Mouse (Mus musculus) limb, embryonic 12.5 days (tissue): Measurements from ENCODE around the gene Tmem190. TPM values are rescaled to one million over a fixed set of nuclear protein-coding genes. Genes with fewer than 3 reads are reported as not detected.
"Not testable (repeated sequence)": the region's sequence is repeated elsewhere in the genome, so short reads cannot be mapped to it uniquely, and the experiment has no call there.

Experiments used
- ATAC-seq: fragments of 200-750 bp; cut with Nextera tagmentation; 2 replicates; pipeline ENCODE4 v1.8.0; 2017; ENCODE audit warnings: low read depth, moderate TSS enrichment; ENCODE audit not compliant: insufficient number of reproducible peaks, insufficient read depth, low FRiP score, low TSS enrichment
- H3K27ac ChIP-seq: fragments of 300-500 bp; sonication (generic); 2 replicates; pipeline ENCODE4 v1.5.1; 2016; ENCODE audit warnings: mild to moderate bottlenecking, moderate library complexity
- H3K27me3 ChIP-seq: fragments of 300-500 bp; sonication (generic); 2 replicates; pipeline ENCODE4 v1.6.1; 2016; ENCODE audit warnings: mild to moderate bottlenecking, moderate library complexity
- H3K36me3 ChIP-seq: fragments of 300-500 bp; sonication (generic); 2 replicates; pipeline ENCODE4 v1.6.1; 2016; ENCODE audit warnings: mild to moderate bottlenecking, moderate library complexity
- H3K4me1 ChIP-seq: fragments of 300-500 bp; sonication (generic); replicated peaks from 2 replicates; pipeline ENCODE4 v1.6.1; 2016
- H3K4me2 ChIP-seq: fragments of 300-500 bp; sonication (generic); 2 replicates; pipeline ENCODE4 v1.6.1; 2016; ENCODE audit warnings: mild to moderate bottlenecking, moderate library complexity
- H3K4me3 ChIP-seq: fragments of 300-500 bp; sonication (generic); replicated peaks from 2 replicates; pipeline ENCODE4 v1.5.1; 2016; ENCODE audit warnings: mild to moderate bottlenecking
- H3K9ac ChIP-seq: fragments of 300-500 bp; sonication (generic); replicated peaks from 2 replicates; pipeline ENCODE4 v1.6.1; 2016; ENCODE audit warnings: mild to moderate bottlenecking, moderate library complexity
- H3K9me3 ChIP-seq: fragments of 300-500 bp; sonication (generic); 2 replicates; pipeline ENCODE4 v1.6.1; 2016; ENCODE audit warnings: mild to moderate bottlenecking, moderate library complexity
- WGBS: fragments of 180-500 bp; shearing (Covaris S2); methylation state at CpG from one replicate; pipeline ENCODE4 v1.1.7; 2016; 5-methylcytosine and 5-hydroxymethylcytosine counted together
- polyA plus RNA-seq: library from polyadenylated mRNA; unstranded; fragments of >200 nt; fragmentation: Nextera tagmentation; extraction: Ambion mirVana; gene quantifications from 2 replicates; pipeline ENCODE4 v1.2.1, GENCODE M21; 2016

The Tmem190 gene
- polyA plus RNA-seq, 1 experiment from 2014 or later: 0.54 TPM

DNA sequence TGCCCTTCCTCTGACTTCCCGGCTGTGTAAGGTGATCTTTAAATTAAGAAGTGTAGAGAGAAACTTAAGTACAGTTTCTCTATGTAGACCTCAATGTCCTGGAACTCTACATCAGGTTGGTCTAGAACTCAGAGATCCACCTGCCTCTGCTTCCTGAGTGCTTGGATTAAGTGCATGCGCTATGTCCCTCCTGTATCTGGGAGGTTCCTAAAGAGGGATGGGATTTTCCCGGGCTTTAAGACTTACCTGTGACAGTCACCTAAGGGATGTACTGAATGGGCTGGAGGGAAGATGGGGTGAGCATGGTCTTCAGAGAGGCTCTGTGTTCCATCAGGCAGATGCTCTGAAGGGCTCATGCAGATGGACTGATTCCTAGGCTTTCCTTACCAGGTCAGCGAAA is 10.9 kb downstream of the Tmem190 start:
- Histone ChIP-seq H3K27ac (peak overlapping the region; percentile 93; the same call in 1 of the 2 replicates), H3K4me3 (peak overlapping the region; percentile 77), H3K36me3 (peaks cover 46% of the 10 kb centered on the region), H3K9me3 (no peaks in the 10 kb centered on the region), H3K4me2 (peak overlapping the region; percentile 91), H3K27me3 (peaks cover 14% of the 10 kb centered on the region), H3K9ac (peak overlapping the region; percentile 91), H3K4me1 (peaks cover 12% of the 10 kb centered on the region)
- WGBS: 46% methylated on average over 4 of the region's 4 CpGs
- ATAC-seq: no peak

DNA sequence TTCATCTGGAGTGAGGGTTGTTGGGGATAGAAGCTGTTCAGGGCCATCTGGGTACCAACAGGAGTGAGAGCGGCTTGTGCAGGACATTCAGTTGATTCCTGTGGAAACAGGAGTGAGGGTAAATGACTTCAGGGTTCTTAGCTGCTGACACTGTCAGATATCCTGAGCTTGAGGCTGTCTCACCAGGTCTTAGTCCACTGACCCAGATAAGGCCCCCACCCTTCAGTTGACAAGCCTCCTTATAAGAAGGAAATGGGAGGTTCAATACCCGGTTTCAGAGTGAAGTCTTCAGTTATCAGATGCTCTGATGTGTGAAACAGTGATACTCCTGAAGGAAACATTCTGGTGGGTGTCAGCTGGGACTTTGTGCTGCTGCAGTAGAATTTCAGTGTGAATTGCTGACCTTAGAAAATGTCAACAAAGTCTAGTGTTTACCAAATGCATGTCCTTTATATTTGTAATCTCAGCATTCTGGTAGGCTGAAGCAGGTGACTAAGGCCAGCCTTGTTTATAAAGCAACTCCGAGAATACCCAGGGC is 12.0 kb downstream of the Tmem190 start:
- Histone ChIP-seq H3K4me1 (peaks cover 12% of the 10 kb centered on the region), H3K9me3 (no peaks in the 10 kb centered on the region), H3K27ac (no peak overlapping the region), H3K9ac (no peak overlapping the region), H3K36me3 (peaks cover 46% of the 10 kb centered on the region), H3K27me3 (peaks cover 5% of the 10 kb centered on the region), H3K4me3 (0 out of 2 replicates have a peak overlapping the region, but pooled peaks have one; percentile 77), H3K4me2 (no peak overlapping the region)
- 90% methylated on average over 3 of the region's 3 CpGs for WGBS
- ATAC-seq: no peak

DNA sequence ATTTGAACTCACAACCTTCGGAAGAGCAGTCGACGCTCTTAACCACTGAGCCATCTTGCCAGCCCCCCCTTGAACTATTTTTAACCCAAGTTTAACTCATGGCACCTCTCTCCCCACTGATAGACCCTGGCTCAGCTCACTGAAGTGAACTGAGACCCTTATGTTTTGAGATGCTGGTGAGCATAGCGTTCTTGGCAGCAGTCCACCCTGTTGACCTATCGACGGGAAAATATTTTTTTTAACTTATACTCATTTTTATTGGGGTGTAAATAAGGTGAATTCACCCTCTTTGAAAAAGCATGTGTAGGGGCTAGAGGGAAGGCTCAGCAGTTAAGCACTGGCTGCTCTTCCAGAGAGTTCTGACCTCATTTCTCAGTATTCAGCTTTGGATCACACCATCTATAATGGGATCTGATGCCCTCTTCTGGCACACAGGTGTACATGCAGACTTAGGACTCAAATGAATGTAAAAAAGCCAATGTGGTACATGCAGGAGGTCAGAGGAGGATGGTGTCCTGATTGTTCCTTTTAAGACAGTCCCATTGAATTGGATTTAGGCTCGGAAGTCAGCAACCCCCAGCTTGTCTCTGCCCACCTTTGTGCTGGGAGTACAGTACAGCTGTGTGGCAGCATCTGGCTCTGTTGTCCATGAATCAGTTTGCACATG is 13.2 kb downstream of the Tmem190 start:
- H3K9ac ChIP-seq: no peak overlapping the region
- H3K4me2 ChIP-seq: no peak overlapping the region
- ATAC-seq: no peak
- no peak overlapping the region for H3K4me3 ChIP-seq
- H3K36me3 ChIP-seq: peaks cover 46% of the 10 kb centered on the region
- peaks cover 12% of the 10 kb centered on the region for H3K4me1 ChIP-seq
- H3K27ac ChIP-seq: no peak overlapping the region
- H3K27me3 ChIP-seq: no peaks in the 10 kb centered on the region
- 77% methylated on average over 7 of the region's 7 CpGs for WGBS
- no peaks in the 10 kb centered on the region for H3K9me3 ChIP-seq

- Histone ChIP-seq H3K9ac (no peak overlapping the region), H3K27ac (no peak overlapping the region), H3K4me1 (no peaks in the 10 kb centered on the region), H3K27me3 (no peaks in the 10 kb centered on the region), H3K4me2 (no peak overlapping the region), H3K36me3 (peaks cover 48% of the 10 kb centered on the region), H3K4me3 (no peak overlapping the region), H3K9me3 (no peaks in the 10 kb centered on the region)
- no peak for ATAC-seq
Measured at GRCm38 (mm10) chr7:4802247-4802646, 19.5 kb downstream of the Tmem190 start.

DNA sequence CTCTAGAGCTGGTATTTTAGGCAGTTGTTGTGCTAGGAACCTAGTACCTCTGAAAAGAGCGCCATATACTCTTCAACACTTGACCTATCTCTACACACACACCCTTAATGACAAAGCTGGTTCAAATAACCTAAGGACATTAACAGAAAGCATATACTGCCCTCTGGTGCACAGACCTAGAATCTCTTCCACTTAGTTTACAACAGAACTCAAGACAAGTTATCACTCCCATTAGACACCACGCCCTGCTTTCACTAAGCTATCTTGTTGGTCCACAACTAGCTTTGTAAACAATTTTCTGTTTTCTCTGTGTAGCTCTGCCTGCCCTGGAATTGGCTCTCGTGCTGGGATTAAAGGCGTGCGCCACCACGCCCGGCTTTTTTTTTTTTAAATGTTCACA is 24.0 kb downstream of the Tmem190 start:
- 91% methylated on average over 7 of the region's 7 CpGs for WGBS
- no peak overlapping the region for H3K4me3 ChIP-seq
- H3K4me2 ChIP-seq: no peak overlapping the region
- peaks cover 68% of the 10 kb centered on the region for H3K36me3 ChIP-seq
- peaks cover 22% of the 10 kb centered on the region for H3K4me1 ChIP-seq
- ATAC-seq: no peak
- H3K27me3 ChIP-seq: no peaks in the 10 kb centered on the region
- no peak overlapping the region for H3K27ac ChIP-seq
- no peaks in the 10 kb centered on the region for H3K9me3 ChIP-seq
- H3K9ac ChIP-seq: no peak overlapping the region

DNA sequence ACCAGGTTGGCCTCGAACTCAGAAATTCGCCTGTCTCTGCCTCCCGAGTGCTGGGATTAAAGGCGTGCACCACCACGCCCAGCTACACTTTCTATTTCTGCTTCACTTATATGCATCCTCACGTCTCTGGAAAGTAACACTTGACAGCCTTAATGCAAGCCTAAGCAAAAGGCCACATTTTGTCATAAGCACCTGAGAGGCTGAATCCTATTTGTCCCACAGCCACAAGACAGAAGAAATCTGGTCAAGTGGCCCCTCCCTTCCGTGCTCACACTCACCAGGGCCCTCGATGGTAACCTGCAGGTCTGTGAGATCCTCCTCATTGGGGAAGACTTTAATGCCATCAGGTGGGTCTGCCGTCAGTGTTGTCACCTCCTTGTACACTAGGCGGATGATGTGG is 28.4 kb downstream of the Tmem190 start:
- not testable (repeated sequence) for ATAC-seq, H3K27me3 ChIP-seq, H3K27ac ChIP-seq, H3K9me3 ChIP-seq
- peaks cover 22% of the 10 kb centered on the region for H3K4me1 ChIP-seq
- 46% methylated on average over 10 of the region's 10 CpGs for WGBS
- H3K4me3 ChIP-seq: peak overlapping the region; percentile 99
- H3K4me2 ChIP-seq: peak overlapping the region; percentile 86
- H3K36me3 ChIP-seq: peaks cover 47% of the 10 kb centered on the region
- H3K9ac ChIP-seq: peak overlapping the region; percentile 99

DNA sequence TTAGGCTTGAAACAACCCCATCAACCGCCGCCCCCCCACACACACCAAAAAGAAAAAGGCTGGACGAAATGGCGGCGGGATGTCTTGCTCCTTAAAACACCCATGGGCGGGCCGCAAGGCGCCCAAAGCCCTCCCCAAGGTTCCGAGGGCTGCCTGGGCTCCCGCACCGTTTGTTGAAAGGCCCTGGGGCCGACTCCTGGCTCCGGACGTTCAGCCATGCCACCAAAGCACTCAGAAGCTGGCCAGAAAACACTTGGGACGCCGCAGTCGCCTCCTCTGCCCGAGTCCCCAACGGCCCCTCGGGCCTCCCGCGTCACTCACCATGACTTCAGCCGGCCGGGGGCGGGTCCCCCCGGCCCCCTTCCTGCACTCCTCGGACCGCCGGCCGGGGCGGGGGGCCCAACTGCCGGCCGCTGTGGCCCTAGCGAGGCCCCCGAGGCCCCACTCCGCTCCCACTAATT is 29.1 kb downstream of the Tmem190 start:
- Histone ChIP-seq H3K9ac (peak overlapping the region; percentile 99), H3K27ac (peak overlapping the region; percentile 95), H3K27me3 (no peaks in the 10 kb centered on the region), H3K4me2 (peak overlapping the region; percentile 86), H3K4me3 (peak overlapping the region; percentile 99), H3K9me3 (no peaks in the 10 kb centered on the region), H3K4me1 (peaks cover 22% of the 10 kb centered on the region), H3K36me3 (peaks cover 40% of the 10 kb centered on the region)
- no peak for ATAC-seq
- 1% methylated on average over 33 of the region's 36 CpGs for WGBS

GRCm38 (mm10) chr7:4812303-4813104 is 29.8 kb downstream of the Tmem190 start, which contains the start of gene Ube2s:
Gene Ube2s, minus strand, starts transcription at chr7:4812590.
- Histone ChIP-seq H3K36me3 (peaks cover 34% of the 10 kb centered on the region), H3K4me2 (peak within 1 kb of the TSS; percentile 86), H3K27ac (peak within 1 kb of the TSS; percentile 95), H3K4me1 (peaks cover 22% of the 10 kb centered on the region), H3K9me3 (no peaks in the 10 kb centered on the region), H3K9ac (peak within 1 kb of the TSS; percentile 99), H3K4me3 (peak within 1 kb of the TSS; percentile 99), H3K27me3 (no peaks in the 10 kb centered on the region)
- ATAC-seq: peak; percentile 99
- WGBS: under 1% methylated on average over 62 of the region's 62 CpGs

DNA sequence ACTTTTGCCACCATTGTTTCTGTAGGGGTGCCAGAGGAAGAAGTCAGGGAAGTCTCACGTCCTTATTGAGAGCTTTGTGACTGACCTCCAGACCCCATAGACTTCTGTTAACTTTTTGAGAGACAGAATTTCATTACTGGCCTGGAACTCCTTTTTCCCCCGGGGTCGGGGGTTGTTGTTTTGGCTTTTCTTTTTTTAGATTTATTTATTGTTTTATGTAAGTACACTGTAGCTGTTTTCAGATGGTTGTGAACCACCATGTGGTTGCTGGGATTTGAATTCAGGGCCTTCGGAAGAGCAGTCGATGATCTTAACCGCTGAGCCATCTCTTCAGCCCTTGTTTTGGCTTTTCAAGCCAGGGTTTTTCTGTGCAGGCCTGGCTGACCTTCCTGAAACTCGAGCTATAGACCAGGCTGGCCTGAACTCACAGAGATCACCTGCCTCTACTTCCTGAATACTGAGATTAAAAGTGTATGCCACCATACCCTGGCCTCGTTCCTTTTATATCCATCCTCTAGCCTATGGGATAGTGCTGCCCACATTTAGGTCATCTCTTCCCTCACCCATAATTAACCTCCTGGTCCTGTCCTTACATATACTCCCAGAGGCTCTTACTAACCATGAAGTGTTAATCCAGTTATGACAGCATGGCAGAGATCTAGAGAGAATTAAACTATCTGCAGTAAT is 30.5 kb downstream of the Tmem190 start:
- Histone ChIP-seq H3K4me1 (peaks cover 22% of the 10 kb centered on the region), H3K4me3 (peak overlapping the region; percentile 99), H3K9me3 (no peaks in the 10 kb centered on the region), H3K27ac (peak overlapping the region; percentile 89), H3K9ac (peak overlapping the region; percentile 44), H3K27me3 (no peaks in the 10 kb centered on the region), H3K36me3 (peaks cover 29% of the 10 kb centered on the region), H3K4me2 (peak overlapping the region; percentile 54)
- ATAC-seq: no peak
- WGBS: 30% methylated on average over 8 of the region's 8 CpGs

DNA sequence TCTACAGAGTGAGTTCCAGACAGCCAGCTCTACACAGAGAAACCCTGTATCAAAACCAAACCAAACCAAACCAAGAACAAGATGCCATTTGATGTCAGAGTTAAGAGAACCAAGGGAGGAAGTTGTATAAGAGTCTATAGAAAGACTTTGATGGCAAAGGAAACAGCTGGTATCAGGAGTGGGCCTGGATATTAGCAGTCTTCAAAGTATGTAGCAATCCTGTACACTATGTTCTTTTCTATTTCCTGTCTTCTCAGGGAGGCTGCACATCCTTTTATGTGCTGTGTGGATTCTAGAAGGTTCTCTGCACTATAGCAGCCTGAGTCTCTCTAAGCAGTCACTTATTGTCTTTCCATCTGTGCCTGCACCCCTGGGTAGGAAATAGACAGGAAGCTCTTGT is 33.8 kb downstream of the Tmem190 start:
- no peak overlapping the region for H3K27ac ChIP-seq
- no peaks in the 10 kb centered on the region for H3K36me3 ChIP-seq
- H3K9me3 ChIP-seq: no peaks in the 10 kb centered on the region
- no peak for ATAC-seq
- H3K4me3 ChIP-seq: no peak overlapping the region
- no peaks in the 10 kb centered on the region for H3K27me3 ChIP-seq
- no peaks in the 10 kb centered on the region for H3K4me1 ChIP-seq
- no peak overlapping the region for H3K4me2 ChIP-seq
- H3K9ac ChIP-seq: no peak overlapping the region

DNA sequence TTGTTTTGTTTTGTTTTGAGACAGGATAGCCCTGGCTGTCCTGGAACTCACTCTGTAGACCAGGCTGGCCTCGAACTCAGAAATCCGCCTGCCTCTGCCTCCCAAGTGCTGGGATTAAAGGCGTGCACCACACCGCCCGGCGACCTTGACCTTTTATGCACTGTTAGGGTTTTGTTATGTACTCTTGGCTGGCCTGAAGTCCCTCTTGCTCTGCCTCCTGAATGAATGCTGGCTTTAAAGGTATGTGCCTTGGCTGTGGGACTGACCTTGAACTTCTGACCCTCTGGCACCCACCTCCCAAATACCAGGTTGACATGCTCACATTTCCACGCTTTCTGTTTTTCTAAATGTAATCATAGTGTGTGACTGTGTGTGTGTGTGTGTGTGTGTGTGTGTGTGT is 38.2 kb downstream of the Tmem190 start:
- not testable (repeated sequence) for H3K4me2 ChIP-seq, H3K4me3 ChIP-seq, H3K9me3 ChIP-seq, H3K36me3 ChIP-seq, H3K27me3 ChIP-seq, H3K4me1 ChIP-seq, H3K27ac ChIP-seq, ATAC-seq, H3K9ac ChIP-seq
- 91% methylated on average over 7 of the region's 7 CpGs for WGBS
